Mouse (Mus musculus): ENCODE results near the gene Pde1c. TPM values are rescaled to one million over a fixed set of nuclear protein-coding genes. Genes with fewer than 3 reads are reported as not detected.

Gene Pde1c
- total RNA-seq, 1 experiment from 2014 or later, result 0.58 TPM

DNA sequence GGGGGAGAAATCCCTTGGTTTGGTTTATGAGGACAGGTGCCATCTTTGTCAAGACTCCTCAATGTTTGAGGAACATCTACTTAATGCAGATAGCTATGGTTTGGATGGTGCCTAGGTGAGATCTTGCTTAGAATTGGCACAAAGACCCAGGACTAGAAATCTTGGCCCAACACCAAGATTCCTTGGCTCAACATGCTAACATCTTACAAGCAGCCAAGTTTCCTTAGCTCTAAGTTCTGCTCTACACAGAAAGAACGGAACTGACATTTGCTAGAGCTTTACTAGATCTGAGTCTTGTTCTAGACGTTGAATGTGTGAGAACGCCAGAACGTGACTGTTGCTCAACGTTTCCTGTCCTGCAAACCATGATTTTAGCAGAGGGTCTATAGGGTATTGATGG is 540.9 kb downstream of the Pde1c start:
- ATAC-seq (ENCODE audit: extremely low read depth, insufficient number of reproducible peaks, low FRiP score, poor library complexity, severe bottlenecking), result no peak

DNA sequence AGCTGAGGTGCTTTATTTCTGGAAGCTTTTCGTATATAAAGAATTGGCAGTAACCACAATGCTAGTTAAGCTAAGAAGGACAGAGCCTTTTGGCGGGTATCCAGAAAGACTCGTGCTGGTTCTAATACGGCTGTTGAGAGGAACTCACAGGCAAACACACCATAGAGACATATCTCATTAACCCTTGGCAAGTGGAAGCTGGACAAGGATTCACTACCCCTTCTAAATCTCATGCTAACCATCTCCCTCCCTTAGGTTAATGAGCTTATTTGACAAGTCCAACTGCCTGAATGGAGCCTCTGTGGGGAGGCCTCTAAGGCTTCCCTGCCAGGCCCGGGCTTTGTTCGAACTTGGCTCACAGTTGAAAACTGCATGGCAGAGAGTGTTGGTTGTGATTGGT is 541.6 kb downstream of the Pde1c start:
- ATAC-seq (ENCODE audit: extremely low read depth, insufficient number of reproducible peaks, low FRiP score, poor library complexity, severe bottlenecking), result no peak

DNA sequence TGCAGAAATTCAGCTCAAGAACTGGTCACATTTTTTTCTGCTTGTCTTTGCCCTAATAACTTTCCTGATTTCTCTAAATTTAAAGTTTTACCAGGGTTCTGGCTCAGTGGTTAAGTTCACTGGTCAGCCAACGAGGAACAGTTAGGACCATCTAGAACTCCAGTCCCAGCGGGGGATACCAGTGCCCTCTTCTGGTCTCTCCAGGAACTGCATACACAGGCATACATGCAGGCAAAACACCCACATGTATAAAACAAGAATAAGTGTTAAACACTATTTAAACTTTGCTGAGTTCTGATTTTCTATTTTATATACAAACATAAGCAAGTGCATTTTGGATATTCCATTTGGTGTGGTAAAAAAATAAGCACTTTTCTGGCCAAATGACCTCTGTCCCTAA is 543.4 kb downstream of the Pde1c start:
- ATAC-seq (ENCODE audit: extremely low read depth, insufficient number of reproducible peaks, low FRiP score, poor library complexity, severe bottlenecking), result no peak

Other genes starting within 250 kb of the Pde1c start
- gene Lsm5, start 135.6 kb upstream of the Pde1c start, total RNA-seq (2017), result 30.9 and 37.6 TPM in 2 replicates
- 80.5 and 105 TPM in 2 replicates for gene Avl9, start 145.8 kb upstream of the Pde1c start, total RNA-seq (2017)
- gene Kbtbd2, start 228.7 kb upstream of the Pde1c start, total RNA-seq (2017), result 50.0 and 60.5 TPM in 2 replicates

Data from neutrophil, adult 5-6 weeks (primary cell).